Mouse (Mus musculus): Measurements from ENCODE around the gene Acvr1. TPM values are rescaled to one million over a fixed set of nuclear protein-coding genes. Genes with fewer than 3 reads are reported as not detected.

Acvr1 gene
- polyA plus RNA-seq, 1 experiment from 2014 or later: 5.0 TPM

- ATAC-seq (ENCODE audit: low FRiP score, low TSS enrichment): peak; percentile 93
- DNase-seq (ENCODE audit: low spot score): peak; percentile 89
- Histone ChIP-seq H3K9ac (ENCODE audit: low read length) (no peak overlapping the region), H3K4me1 (replicated peaks; ENCODE audit: control insufficient read depth, insufficient read depth) (0 out of 2 replicates have a peak, but pooled peaks cover 7% of the 10 kb centered on the region), H3K9me3 (ENCODE audit: control insufficient read depth, low read length) (no peaks in the 10 kb centered on the region), H3K27ac (replicated peaks) (peak overlapping the region; percentile 5), H3K4me2 (replicated peaks; ENCODE audit: low read depth) (peak overlapping the region; percentile 9), H3K36me3 (ENCODE audit: control insufficient read depth, insufficient read depth, low read length) (no peaks in the 10 kb centered on the region), H3K27me3 (ENCODE audit: control insufficient read depth, insufficient read depth, low read length) (no peaks in the 10 kb centered on the region), H3K4me3 (ENCODE audit: low read depth, low read length) (no peak overlapping the region)
- TF ChIP-seq CTCF (IDR thresholded peaks at IDR 0.05; ENCODE audit: low read depth) (no peak), EP300 (optimal IDR thresholded peaks at IDR 0.05) (no peak)
- 11% methylated on average over 10 of the region's 10 CpGs for WGBS
These were observed 34.6 kb downstream of the Acvr1 start for GRCm38 (mm10) chr2:58532260-58532850.

DNA sequence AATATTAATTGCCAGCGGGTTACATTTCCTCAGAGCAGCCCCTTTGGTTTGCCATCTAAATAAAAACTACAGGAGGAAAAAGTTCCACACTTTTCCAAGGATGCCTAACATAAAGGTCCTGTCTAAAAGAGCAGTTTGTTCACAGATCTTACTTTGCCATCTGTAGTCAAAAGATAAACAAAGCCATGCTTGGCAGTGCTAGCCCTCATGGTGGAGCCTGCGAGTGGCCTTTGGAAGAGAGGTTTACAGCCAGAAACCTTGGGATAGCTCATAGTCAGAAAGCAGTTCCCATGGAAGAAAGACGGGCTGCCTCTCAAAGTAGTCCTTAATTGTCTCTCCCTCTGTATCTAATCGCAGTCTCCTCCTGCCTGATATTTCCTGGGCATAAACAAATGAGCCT lies 36.4 kb downstream of the Acvr1 start:
- ATAC-seq (ENCODE audit: low FRiP score, low TSS enrichment): no peak
- 0 out of 2 replicates have a peak, but pooled peaks cover 7% of the 10 kb centered on the region for H3K4me1 ChIP-seq (replicated peaks; ENCODE audit: control insufficient read depth, insufficient read depth)

DNA sequence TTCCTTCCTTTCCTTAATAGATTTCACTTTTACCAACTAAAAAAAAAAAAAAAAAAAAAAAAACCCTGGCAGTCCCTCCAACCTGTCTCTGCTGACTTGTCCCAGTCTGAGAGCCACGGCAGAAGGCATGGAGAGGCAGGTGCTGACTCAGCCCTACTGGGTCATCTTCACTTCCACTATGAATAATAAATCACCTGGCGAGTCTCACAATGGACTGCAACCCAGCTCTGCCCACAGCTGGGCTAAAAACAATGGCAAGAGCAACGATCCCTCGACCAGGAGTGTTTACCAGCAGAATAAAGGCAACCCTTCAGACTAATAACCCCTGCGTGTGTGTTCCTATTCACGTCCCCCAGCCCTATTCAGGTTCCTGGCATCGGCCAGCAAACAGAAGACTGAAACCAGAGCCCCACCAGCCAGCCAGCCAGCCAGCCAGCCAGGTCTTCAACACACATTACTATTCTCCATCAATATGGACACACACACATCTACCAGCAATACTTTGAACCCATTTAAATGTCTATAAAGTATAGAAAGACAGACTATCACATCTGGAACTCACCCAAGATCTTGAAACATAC lies 37.0 kb downstream of the Acvr1 start:
- no peak for ATAC-seq (ENCODE audit: low FRiP score, low TSS enrichment)
- WGBS: 42% methylated on average over 7 of the region's 7 CpGs
- H3K27me3 ChIP-seq (ENCODE audit: control insufficient read depth, insufficient read depth, low read length): no peaks in the 10 kb centered on the region
- no peak for TF ChIP-seq EP300 (optimal IDR thresholded peaks at IDR 0.05)
- TF ChIP-seq CTCF (IDR thresholded peaks at IDR 0.05; ENCODE audit: low read depth): no peak
- no peak overlapping the region for H3K9ac ChIP-seq (ENCODE audit: low read length)
- no peak overlapping the region for H3K4me3 ChIP-seq (ENCODE audit: low read depth, low read length)
- no peaks in the 10 kb centered on the region for H3K36me3 ChIP-seq (ENCODE audit: control insufficient read depth, insufficient read depth, low read length)
- no peak overlapping the region for H3K4me2 ChIP-seq (replicated peaks; ENCODE audit: low read depth)
- H3K4me1 ChIP-seq (replicated peaks; ENCODE audit: control insufficient read depth, insufficient read depth): 0 out of 2 replicates have a peak, but pooled peaks cover 7% of the 10 kb centered on the region
- no peak for DNase-seq (ENCODE audit: low spot score)
- no peaks in the 10 kb centered on the region for H3K9me3 ChIP-seq (ENCODE audit: control insufficient read depth, low read length)
- no peak overlapping the region for H3K27ac ChIP-seq (replicated peaks)

More for the DNA sequence above, 36.4 kb downstream of the Acvr1 start:
- Histone ChIP-seq H3K9ac (ENCODE audit: low read length) (no peak overlapping the region), H3K27ac (replicated peaks) (no peak overlapping the region), H3K4me2 (replicated peaks; ENCODE audit: low read depth) (no peak overlapping the region), H3K9me3 (ENCODE audit: control insufficient read depth, low read length) (no peaks in the 10 kb centered on the region), H3K4me3 (ENCODE audit: low read depth, low read length) (no peak overlapping the region), H3K36me3 (ENCODE audit: control insufficient read depth, insufficient read depth, low read length) (no peaks in the 10 kb centered on the region), H3K27me3 (ENCODE audit: control insufficient read depth, insufficient read depth, low read length) (no peaks in the 10 kb centered on the region)
- 69% methylated on average over 4 of the region's 4 CpGs for WGBS
- TF ChIP-seq CTCF (IDR thresholded peaks at IDR 0.05; ENCODE audit: low read depth) (no peak; the same call in 1 of the 2 replicates), EP300 (optimal IDR thresholded peaks at IDR 0.05) (no peak)
- no peak for DNase-seq (ENCODE audit: low spot score)

GRCm38 (mm10) chr2:58529384-58529783 lies 37.6 kb downstream of the Acvr1 start:
- Histone ChIP-seq H3K36me3 (ENCODE audit: control insufficient read depth, insufficient read depth, low read length) (no peaks in the 10 kb centered on the region), H3K27me3 (ENCODE audit: control insufficient read depth, insufficient read depth, low read length) (no peaks in the 10 kb centered on the region), H3K27ac (replicated peaks) (no peak overlapping the region), H3K4me2 (replicated peaks; ENCODE audit: low read depth) (no peak overlapping the region), H3K4me1 (replicated peaks; ENCODE audit: control insufficient read depth, insufficient read depth) (0 out of 2 replicates have a peak, but pooled peaks cover 7% of the 10 kb centered on the region), H3K9me3 (ENCODE audit: control insufficient read depth, low read length) (no peaks in the 10 kb centered on the region), H3K4me3 (ENCODE audit: low read depth, low read length) (no peak overlapping the region), H3K9ac (ENCODE audit: low read length) (no peak overlapping the region)
- 68% methylated on average over 5 of the region's 5 CpGs for WGBS
- ATAC-seq (ENCODE audit: low FRiP score, low TSS enrichment) (no peak), DNase-seq (ENCODE audit: low spot score) (no peak)
- no peak for TF ChIP-seq CTCF (IDR thresholded peaks at IDR 0.05; ENCODE audit: low read depth)

GRCm38 (mm10) chr2:58527786-58528185 lies 39.2 kb downstream of the Acvr1 start:
- WGBS: 89% methylated on average over 3 of the region's 3 CpGs
- ATAC-seq (ENCODE audit: low FRiP score, low TSS enrichment): no peak

DNA sequence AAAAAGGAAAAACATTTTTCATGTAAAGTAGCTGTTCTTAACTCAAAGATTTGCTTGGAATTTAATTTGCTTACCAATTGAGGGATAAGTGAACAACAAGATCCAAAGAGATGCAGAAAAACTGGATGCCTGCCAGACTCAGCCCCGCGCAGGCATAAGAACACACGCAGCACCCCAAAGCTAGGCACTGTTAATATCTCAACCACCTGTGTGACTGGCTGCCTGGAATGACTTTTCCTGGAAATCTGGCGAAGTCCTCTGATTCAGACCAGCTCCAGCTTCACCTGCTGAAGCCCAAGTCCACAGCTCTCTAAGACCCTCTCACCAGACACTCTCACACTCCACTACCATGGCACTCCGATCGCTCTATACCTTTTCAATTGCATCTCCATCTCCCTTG lies 42.6 kb downstream of the Acvr1 start:
- no peaks in the 10 kb centered on the region for H3K27me3 ChIP-seq (ENCODE audit: control insufficient read depth, insufficient read depth, low read length)
- no peak overlapping the region for H3K4me2 ChIP-seq (replicated peaks; ENCODE audit: low read depth)
- TF ChIP-seq EP300 (optimal IDR thresholded peaks at IDR 0.05): no peak
- TF ChIP-seq CTCF (IDR thresholded peaks at IDR 0.05; ENCODE audit: low read depth): no peak
- DNase-seq (ENCODE audit: low spot score): no peak
- H3K9ac ChIP-seq (ENCODE audit: low read length): no peak overlapping the region
- no peaks in the 10 kb centered on the region; the same call in 1 of the 2 replicates for H3K4me1 ChIP-seq (replicated peaks; ENCODE audit: control insufficient read depth, insufficient read depth)
- ATAC-seq (ENCODE audit: low FRiP score, low TSS enrichment): no peak
- no peak overlapping the region for H3K27ac ChIP-seq (replicated peaks)
- H3K9me3 ChIP-seq (ENCODE audit: control insufficient read depth, low read length): no peaks in the 10 kb centered on the region
- no peak overlapping the region for H3K4me3 ChIP-seq (ENCODE audit: low read depth, low read length)
- WGBS: 78% methylated on average over 6 of the region's 6 CpGs
- H3K36me3 ChIP-seq (ENCODE audit: control insufficient read depth, insufficient read depth, low read length): no peaks in the 10 kb centered on the region

More at GRCm38 (mm10) chr2:58527786-58528185, 39.2 kb downstream of the Acvr1 start:
- no peak overlapping the region for H3K4me2 ChIP-seq (replicated peaks; ENCODE audit: low read depth)
- no peak overlapping the region for H3K4me3 ChIP-seq (ENCODE audit: low read depth, low read length)
- H3K9ac ChIP-seq (ENCODE audit: low read length): no peak overlapping the region
- DNase-seq (ENCODE audit: low spot score): no peak
- H3K9me3 ChIP-seq (ENCODE audit: control insufficient read depth, low read length): no peaks in the 10 kb centered on the region
- H3K27ac ChIP-seq (replicated peaks): no peak overlapping the region
- TF ChIP-seq EP300 (optimal IDR thresholded peaks at IDR 0.05) (no peak), CTCF (IDR thresholded peaks at IDR 0.05; ENCODE audit: low read depth) (no peak)
- H3K27me3 ChIP-seq (ENCODE audit: control insufficient read depth, insufficient read depth, low read length): no peaks in the 10 kb centered on the region
- H3K4me1 ChIP-seq (replicated peaks; ENCODE audit: control insufficient read depth, insufficient read depth): peaks cover 3% of the 10 kb centered on the region; the same call in 1 of the 2 replicates
- H3K36me3 ChIP-seq (ENCODE audit: control insufficient read depth, insufficient read depth, low read length): no peaks in the 10 kb centered on the region
